Mouse (Mus musculus): Measurements from ENCODE around the gene Tmem222. TPM values are rescaled to one million over a fixed set of nuclear protein-coding genes. Genes with fewer than 3 reads are reported as not detected.

The Tmem222 gene
- total RNA-seq (2014; fragmentation: Nextera tagmentation) = 33.5 and 34.3 TPM in 2 replicates
- 25.2 and 30.3 TPM in 2 replicates for total RNA-seq (2017)
- polyA plus RNA-seq (2012) = 30.3 and 30.8 TPM in 2 replicates

DNA sequence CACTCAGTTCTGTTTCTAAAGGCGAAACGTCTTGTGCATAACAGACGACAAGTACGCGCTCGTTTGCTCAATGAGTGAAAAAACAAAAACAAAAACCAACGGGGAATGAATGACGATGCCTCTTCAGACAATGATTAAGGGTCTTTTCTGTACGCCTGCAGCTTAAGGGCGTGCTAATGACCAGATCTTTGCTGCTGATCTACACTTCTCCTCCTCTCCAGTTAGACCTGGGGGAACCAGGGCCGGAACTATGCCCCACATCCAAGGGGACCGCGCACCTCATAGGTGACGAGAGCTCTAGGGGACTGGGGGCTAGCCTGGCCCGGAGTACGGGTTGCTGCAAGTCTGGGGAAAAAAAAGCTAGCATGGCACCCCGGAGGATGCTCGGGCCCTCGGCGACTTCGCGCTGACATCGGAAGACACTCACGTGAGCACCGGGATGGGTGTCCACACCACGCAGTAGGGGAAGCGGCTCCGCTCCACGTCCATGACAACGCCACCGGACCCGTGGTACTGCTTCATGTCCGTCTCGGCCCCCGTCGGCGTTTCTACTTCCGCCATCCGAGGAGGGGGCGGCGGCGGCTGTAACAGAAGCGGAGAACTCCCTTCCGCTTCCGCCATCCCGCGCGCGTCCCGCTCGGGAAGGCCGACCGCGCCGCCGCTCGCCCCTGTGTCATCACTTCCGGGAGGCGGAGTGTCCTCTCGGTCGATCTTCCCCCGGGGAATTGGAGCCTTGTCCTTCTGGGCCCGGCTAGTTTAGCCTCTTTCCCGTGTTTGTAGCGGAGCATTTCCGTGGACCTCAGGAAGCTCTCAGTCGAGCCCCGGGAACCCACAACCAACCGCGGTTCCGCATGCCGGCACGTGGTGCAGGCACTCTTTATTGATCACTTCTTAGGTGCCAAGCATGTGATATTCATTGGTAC lies at the start of gene Tmem222:
Gene Tmem222, minus strand, starts transcription at position 689 of the 923 bp plus-strand sequence.
- Histone ChIP-seq H3K9me3 (replicated peaks) (no peaks in the 10 kb centered on the region), H3K4me3 (ENCODE audit: low read depth, low read length) (peak within 1 kb of the TSS; percentile 89), H3K27me3 (ENCODE audit: insufficient read depth, low read length) (no peaks in the 10 kb centered on the region), H3K4me1 (ENCODE audit: insufficient read depth, low read depth, low read length) (peaks cover 51% of the 10 kb centered on the region), H3K36me3 (replicated peaks) (peaks cover 36% of the 10 kb centered on the region)
- ATAC-seq (ENCODE audit: extremely low read depth, insufficient number of reproducible peaks, low FRiP score, poor library complexity, severe bottlenecking) = peak; percentile 72
- no peak for TF ChIP-seq TAL1 (conservative IDR thresholded peaks at IDR 0.05; ENCODE audit: low read depth, low read length)
- no peak for TF ChIP-seq GATA2 (IDR thresholded peaks at IDR 0.05; ENCODE audit: borderline replicate concordance, low read depth, low read length)
- 0 out of 2 replicates have a peak, but pooled peaks have one; percentile 34 for TF ChIP-seq POLR2AphosphoS5 (IDR thresholded peaks at IDR 0.05; ENCODE audit: insufficient replicate concordance, low read depth, low read length)
- TF ChIP-seq CTCF (IDR thresholded peaks at IDR 0.05; ENCODE audit: low read depth, low read length) = no peak
- no peak for TF ChIP-seq GATA1 (IDR thresholded peaks at IDR 0.05; ENCODE audit: borderline replicate concordance, low read length)
- peak; percentile 73 for DNase-seq (ENCODE audit: low spot score)

DNA sequence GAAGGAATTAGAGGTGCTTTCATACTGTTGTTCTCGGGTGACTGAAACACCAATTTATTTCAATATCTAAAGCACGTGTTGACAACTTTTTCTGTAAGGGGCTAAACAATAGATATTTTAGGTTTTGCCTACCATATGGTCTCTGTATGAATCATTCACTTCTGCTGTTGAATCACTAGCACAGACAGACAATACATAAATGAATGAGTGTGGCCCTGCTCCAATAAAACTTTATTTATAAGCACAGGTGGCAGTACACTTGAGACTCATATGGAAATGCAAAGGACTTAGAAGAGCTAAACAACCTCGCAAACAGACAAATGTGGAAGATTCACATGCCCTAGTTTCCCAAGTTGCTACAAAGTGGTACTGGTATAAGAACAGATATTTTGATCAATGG lies 42.1 kb upstream of the Tmem222 start:
- Histone ChIP-seq H3K27me3 (ENCODE audit: insufficient read depth, low read length) (no peaks in the 10 kb centered on the region), H3K4me1 (ENCODE audit: insufficient read depth, low read depth, low read length) (no peaks in the 10 kb centered on the region), H3K9me3 (replicated peaks) (no peaks in the 10 kb centered on the region), H3K36me3 (replicated peaks) (peaks cover 40% of the 10 kb centered on the region), H3K4me3 (ENCODE audit: low read depth, low read length) (no peak overlapping the region)
- DNase-seq (ENCODE audit: low spot score) (no peak), ATAC-seq (ENCODE audit: extremely low read depth, insufficient number of reproducible peaks, low FRiP score, poor library complexity, severe bottlenecking) (no peak)
- no peak for TF ChIP-seq TAL1 (conservative IDR thresholded peaks at IDR 0.05; ENCODE audit: low read depth, low read length)
- TF ChIP-seq CTCF (IDR thresholded peaks at IDR 0.05; ENCODE audit: low read depth, low read length) = no peak
- no peak for TF ChIP-seq POLR2AphosphoS5 (IDR thresholded peaks at IDR 0.05; ENCODE audit: insufficient replicate concordance, low read depth, low read length)
- no peak for TF ChIP-seq GATA1 (IDR thresholded peaks at IDR 0.05; ENCODE audit: borderline replicate concordance, low read length)
- TF ChIP-seq GATA2 (IDR thresholded peaks at IDR 0.05; ENCODE audit: borderline replicate concordance, low read depth, low read length) = no peak

DNA sequence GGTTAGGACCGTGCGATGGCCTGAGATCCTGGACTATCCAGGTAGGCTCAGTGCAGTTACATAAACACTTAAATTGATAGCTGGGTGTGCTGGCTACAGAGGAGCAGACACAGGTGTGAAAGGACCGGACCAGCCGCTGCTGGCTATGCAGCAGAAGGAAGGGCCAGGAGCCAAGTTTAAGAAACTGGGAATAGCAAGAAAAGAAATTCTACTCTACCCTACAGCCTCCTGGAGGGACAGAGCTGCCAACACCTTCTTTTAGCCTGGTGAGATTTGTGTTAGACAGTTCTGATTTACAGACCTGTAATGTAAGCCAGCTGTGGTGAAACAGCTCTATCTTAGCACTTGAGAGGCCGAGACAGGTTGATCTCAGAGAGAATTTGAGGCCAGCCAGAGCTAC lies 38.4 kb upstream of the Tmem222 start:
- TF ChIP-seq POLR2AphosphoS5 (IDR thresholded peaks at IDR 0.05; ENCODE audit: insufficient replicate concordance, low read depth, low read length) (no peak), GATA1 (IDR thresholded peaks at IDR 0.05; ENCODE audit: borderline replicate concordance, low read length) (no peak), GATA2 (IDR thresholded peaks at IDR 0.05; ENCODE audit: borderline replicate concordance, low read depth, low read length) (no peak), TAL1 (conservative IDR thresholded peaks at IDR 0.05; ENCODE audit: low read depth, low read length) (no peak), CTCF (IDR thresholded peaks at IDR 0.05; ENCODE audit: low read depth, low read length) (no peak)
- H3K4me1 ChIP-seq (ENCODE audit: insufficient read depth, low read depth, low read length) = no peaks in the 10 kb centered on the region
- no peak for ATAC-seq (ENCODE audit: extremely low read depth, insufficient number of reproducible peaks, low FRiP score, poor library complexity, severe bottlenecking)
- H3K27me3 ChIP-seq (ENCODE audit: insufficient read depth, low read length) = no peaks in the 10 kb centered on the region
- peaks cover 41% of the 10 kb centered on the region for H3K36me3 ChIP-seq (replicated peaks)
- no peaks in the 10 kb centered on the region for H3K9me3 ChIP-seq (replicated peaks)
- no peak overlapping the region for H3K4me3 ChIP-seq (ENCODE audit: low read depth, low read length)
- DNase-seq (ENCODE audit: low spot score) = no peak

DNA sequence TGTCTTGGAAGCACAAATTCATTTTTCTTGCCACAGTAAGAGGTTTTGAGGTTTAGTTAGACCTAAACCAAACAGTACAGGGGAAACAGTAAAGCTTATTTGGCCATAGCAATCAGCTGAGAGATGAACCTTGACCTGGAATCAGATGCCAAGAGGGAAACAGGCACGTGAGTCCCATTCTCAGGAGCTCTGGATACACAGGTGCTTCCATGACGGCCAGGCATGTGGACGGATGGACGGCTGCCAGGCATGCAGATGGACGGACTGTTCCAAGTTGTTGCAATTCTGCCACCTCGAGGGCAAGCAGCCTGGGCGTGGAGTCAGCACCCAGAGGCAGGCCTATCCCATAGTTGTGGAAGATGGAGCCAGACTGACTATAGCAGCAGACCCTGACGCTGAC lies 37.3 kb upstream of the Tmem222 start:
- no peak for TF ChIP-seq POLR2AphosphoS5 (IDR thresholded peaks at IDR 0.05; ENCODE audit: insufficient replicate concordance, low read depth, low read length)
- no peak for TF ChIP-seq GATA2 (IDR thresholded peaks at IDR 0.05; ENCODE audit: borderline replicate concordance, low read depth, low read length)
- no peak for TF ChIP-seq TAL1 (conservative IDR thresholded peaks at IDR 0.05; ENCODE audit: low read depth, low read length)
- TF ChIP-seq GATA1 (IDR thresholded peaks at IDR 0.05; ENCODE audit: borderline replicate concordance, low read length) = no peak
- no peak for TF ChIP-seq CTCF (IDR thresholded peaks at IDR 0.05; ENCODE audit: low read depth, low read length)
- no peak for DNase-seq (ENCODE audit: low spot score)

DNA sequence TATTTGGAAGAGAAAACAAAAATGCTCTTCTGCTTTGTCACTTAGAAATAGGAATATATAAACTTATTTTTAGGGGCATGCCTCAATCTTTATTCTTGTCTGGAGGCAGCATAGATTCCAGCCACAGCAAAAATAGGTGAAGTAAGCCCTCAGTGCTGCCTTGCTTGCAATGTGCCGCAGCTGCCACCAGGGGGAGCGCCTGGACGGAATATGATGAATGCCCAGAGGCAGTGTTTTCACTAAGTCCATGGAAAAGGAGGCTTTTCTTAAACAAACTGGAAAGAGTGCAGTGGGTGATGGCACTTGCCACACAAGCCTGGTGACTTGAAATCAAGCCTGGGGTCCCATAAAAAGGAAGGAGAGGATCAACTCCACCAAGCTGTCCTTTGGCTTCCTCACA lies 32.4 kb upstream of the Tmem222 start:
- H3K9me3 ChIP-seq (replicated peaks) = no peaks in the 10 kb centered on the region
- no peaks in the 10 kb centered on the region for H3K27me3 ChIP-seq (ENCODE audit: insufficient read depth, low read length)
- DNase-seq (ENCODE audit: low spot score) (peak; percentile 54), ATAC-seq (ENCODE audit: extremely low read depth, insufficient number of reproducible peaks, low FRiP score, poor library complexity, severe bottlenecking) (no peak)
- no peak overlapping the region for H3K4me3 ChIP-seq (ENCODE audit: low read depth, low read length)
- no peak for TF ChIP-seq GATA2 (IDR thresholded peaks at IDR 0.05; ENCODE audit: borderline replicate concordance, low read depth, low read length)
- TF ChIP-seq CTCF (IDR thresholded peaks at IDR 0.05; ENCODE audit: low read depth, low read length) = peak; percentile 93
- TF ChIP-seq TAL1 (conservative IDR thresholded peaks at IDR 0.05; ENCODE audit: low read depth, low read length) = no peak
- no peaks in the 10 kb centered on the region for H3K4me1 ChIP-seq (ENCODE audit: insufficient read depth, low read depth, low read length)
- peaks cover 49% of the 10 kb centered on the region for H3K36me3 ChIP-seq (replicated peaks)

More for the DNA sequence above, 37.3 kb upstream of the Tmem222 start:
- Histone ChIP-seq H3K9me3 (replicated peaks) (no peaks in the 10 kb centered on the region), H3K4me1 (ENCODE audit: insufficient read depth, low read depth, low read length) (no peaks in the 10 kb centered on the region), H3K36me3 (replicated peaks) (peaks cover 37% of the 10 kb centered on the region), H3K27me3 (ENCODE audit: insufficient read depth, low read length) (no peaks in the 10 kb centered on the region), H3K4me3 (ENCODE audit: low read depth, low read length) (no peak overlapping the region)
- no peak for ATAC-seq (ENCODE audit: extremely low read depth, insufficient number of reproducible peaks, low FRiP score, poor library complexity, severe bottlenecking)

DNA sequence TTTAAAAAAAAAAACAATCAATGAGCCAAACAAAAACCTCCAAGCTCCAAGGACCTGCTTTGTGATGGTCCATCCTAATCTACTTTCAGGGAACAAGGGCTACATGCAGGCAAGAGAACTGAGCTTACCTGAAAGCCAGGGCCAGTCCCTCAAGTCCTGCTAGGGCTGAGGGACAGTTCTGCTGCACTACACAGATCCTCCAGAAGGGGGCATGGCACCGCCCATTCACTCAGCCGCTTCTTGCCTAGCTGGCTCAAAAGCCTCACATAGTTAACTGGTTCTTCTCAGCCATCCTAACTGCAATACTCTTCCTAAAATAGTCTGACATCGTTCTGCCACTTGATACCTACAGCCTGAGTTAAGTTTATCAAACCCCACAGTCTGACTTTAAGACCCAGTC lies 29.7 kb upstream of the Tmem222 start:
- no peak for ATAC-seq (ENCODE audit: extremely low read depth, insufficient number of reproducible peaks, low FRiP score, poor library complexity, severe bottlenecking)
- H3K27me3 ChIP-seq (ENCODE audit: insufficient read depth, low read length) = no peaks in the 10 kb centered on the region
- H3K36me3 ChIP-seq (replicated peaks) = peaks cover 54% of the 10 kb centered on the region
- TF ChIP-seq CTCF (IDR thresholded peaks at IDR 0.05; ENCODE audit: low read depth, low read length) = peak; percentile 87
- no peak for TF ChIP-seq TAL1 (conservative IDR thresholded peaks at IDR 0.05; ENCODE audit: low read depth, low read length)
- peak; percentile 26 for DNase-seq (ENCODE audit: low spot score)
- no peak overlapping the region for H3K4me3 ChIP-seq (ENCODE audit: low read depth, low read length)
- no peaks in the 10 kb centered on the region for H3K9me3 ChIP-seq (replicated peaks)
- no peaks in the 10 kb centered on the region for H3K4me1 ChIP-seq (ENCODE audit: insufficient read depth, low read depth, low read length)
